Mouse (Mus musculus): ENCODE data around the gene Mettl8. TPM values are rescaled to one million over a fixed set of nuclear protein-coding genes. Genes with fewer than 3 reads are reported as not detected.

The Mettl8 gene
- polyA plus RNA-seq, 1 experiment from 2014 or later = 17.9 TPM

DNA sequence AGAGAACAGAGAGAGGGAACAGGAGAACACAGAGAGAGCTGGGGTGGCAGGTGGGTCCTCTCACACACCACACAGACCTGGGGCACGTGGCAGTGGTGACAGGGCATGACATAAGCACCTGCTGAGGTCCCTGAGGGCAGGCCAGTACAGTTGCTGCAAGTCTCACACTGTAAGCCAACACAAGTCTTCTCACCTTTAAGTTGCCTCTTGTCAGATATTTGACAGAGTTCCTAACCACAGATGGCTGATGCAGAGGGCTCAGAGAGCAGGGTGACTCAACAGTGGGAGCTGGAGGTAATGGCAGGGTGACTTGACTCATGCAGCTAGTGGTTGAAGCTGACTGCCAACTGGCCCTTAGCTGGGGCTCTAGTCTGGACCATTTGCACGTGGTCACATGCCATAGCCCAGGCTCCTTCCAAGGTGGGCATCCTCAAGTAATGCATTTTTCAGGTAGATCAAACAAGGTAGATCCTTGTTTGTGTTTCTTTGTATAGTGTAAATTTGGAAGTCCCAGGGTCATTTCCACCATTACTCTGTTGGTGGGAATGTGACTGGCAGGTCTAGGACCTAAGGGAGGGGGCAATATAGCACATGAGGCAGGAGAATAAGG is 135.4 kb downstream of the Mettl8 start:
- 70% methylated on average over 2 of the region's 2 CpGs for WGBS
- Histone ChIP-seq H3K27me3 (no peaks in the 10 kb centered on the region), H3K27ac (no peak overlapping the region), H3K4me1 (peaks cover 15% of the 10 kb centered on the region), H3K9me3 (no peaks in the 10 kb centered on the region), H3K4me2 (replicated peaks) (no peak overlapping the region), H3K4me3 (no peak overlapping the region), H3K9ac (no peak overlapping the region), H3K36me3 (no peaks in the 10 kb centered on the region)
- ATAC-seq (ENCODE audit: insufficient number of reproducible peaks, insufficient read depth, low FRiP score, low TSS enrichment) = no peak

DNA sequence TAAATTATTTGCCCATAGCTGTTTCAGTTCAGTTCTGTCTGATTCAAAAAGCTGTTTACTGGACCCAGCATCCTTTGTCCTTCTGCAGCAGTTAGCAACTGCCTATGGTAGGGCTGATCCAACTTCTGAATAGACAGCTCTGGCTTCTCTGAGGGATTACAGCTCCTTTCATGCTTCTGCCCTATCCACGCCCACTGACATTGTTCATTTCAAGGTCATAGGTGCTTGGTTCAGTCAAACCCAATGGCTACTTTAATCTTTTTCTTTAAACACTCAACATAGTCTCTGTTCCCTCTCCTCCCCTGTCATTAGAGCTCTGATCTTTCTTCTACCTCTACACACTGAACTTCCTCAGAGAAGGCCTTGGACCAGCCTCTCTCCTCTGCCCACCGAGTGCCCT is 136.9 kb downstream of the Mettl8 start:
- Histone ChIP-seq H3K27ac (no peak overlapping the region), H3K36me3 (no peaks in the 10 kb centered on the region), H3K9ac (no peak overlapping the region), H3K4me3 (no peak overlapping the region), H3K27me3 (no peaks in the 10 kb centered on the region), H3K9me3 (no peaks in the 10 kb centered on the region), H3K4me2 (replicated peaks) (no peak overlapping the region), H3K4me1 (peaks cover 15% of the 10 kb centered on the region)
- no peak for ATAC-seq (ENCODE audit: insufficient number of reproducible peaks, insufficient read depth, low FRiP score, low TSS enrichment)
- 91% methylated on average over 2 of the region's 2 CpGs for WGBS

Other genes starting within 250 kb of the Mettl8 start
- 40.2 and 47.7 TPM in 2 replicates for gene Tlk1, start 229.9 kb downstream of the Mettl8 start, polyA plus RNA-seq (2016; fragmentation: Nextera tagmentation; extraction: Ambion mirVana)
- 29.6 and 31.8 TPM in 2 replicates for gene Dcaf17, start 255 bp downstream of the Mettl8 start, polyA plus RNA-seq (2016; fragmentation: Nextera tagmentation; extraction: Ambion mirVana)
- gene Cybrd1, start 62.3 kb upstream of the Mettl8 start, polyA plus RNA-seq (2016; fragmentation: Nextera tagmentation; extraction: Ambion mirVana) = 2.2 and 2.8 TPM in 2 replicates
- 117 and 118 TPM in 2 replicates for gene Dync1i2, start 156.1 kb upstream of the Mettl8 start, polyA plus RNA-seq (2016; fragmentation: Nextera tagmentation; extraction: Ambion mirVana)